Comparison of ENCODE assay signal across 11 mouse cellular contexts in genomic region chr8:128030335-128031280, GRCm38 (mm10).
DNase-seq lines count a peak whose midpoint lies in the region; ATAC-seq and TF ChIP-seq lines count a peak whose summit lies in the region.
"Had no signal": no experiment of that assay in that cellular context is flagged by ENCODE, and none has a peak within 500 bp of the region (broad histone marks: within the 10 kb centered on the region; RNA-seq: fewer than 3 reads in every experiment).

No protein-coding gene starts in this region.

- no peak for DNase-seq in heart, adult 2 months
- peak; percentile 66 for DNase-seq in NIH3T3 (ENCODE audit: low read depth)
- no peak for DNase-seq in urinary bladder, adult 18-20 months (ENCODE audit: low spot score in 2 of 2)
- no peak for DNase-seq in kidney, postnatal 25 days
- DNase-seq in heart, postnatal 10 days: no peak
- DNase-seq: adrenal gland, postnatal 14 days had no signal

- H3K4me2 ChIP-seq in heart, embryonic 15.5 days: no peak overlapping the region
- peak overlapping the region; percentile 16; the same call in 1 of the 2 replicates for H3K4me2 ChIP-seq in hindbrain, embryonic 15.5 days
- H3K4me2 ChIP-seq in midbrain, embryonic 15.5 days: no peak overlapping the region
- H3K4me2 ChIP-seq: forebrain, embryonic 12.5 days; limb, embryonic 12.5 days had no signal

- WGBS in heart, embryonic 15.5 days: 67% methylated on average over 24 of the region's 24 CpGs
- WGBS in heart, adult 2 months: 87% methylated on average over 24 of the region's 24 CpGs
- 60% methylated on average over 24 of the region's 24 CpGs for whole genome bisulfite sequencing in hindbrain, embryonic 15.5 days
- WGBS in midbrain, embryonic 15.5 days: 74% methylated on average over 24 of the region's 24 CpGs

- H3K9ac ChIP-seq in heart, embryonic 15.5 days: no peak overlapping the region
- H3K9ac ChIP-seq in heart, adult 2 months (ENCODE audit: low read depth, low read length): no peak overlapping the region
- no peak overlapping the region for H3K9ac ChIP-seq in hindbrain, embryonic 15.5 days
- no peak overlapping the region for H3K9ac ChIP-seq in midbrain, embryonic 15.5 days
- H3K9ac ChIP-seq: forebrain, embryonic 12.5 days; limb, embryonic 12.5 days had no signal

- ATAC-seq in heart, embryonic 15.5 days (replicated peaks; ENCODE audit: insufficient number of reproducible peaks, insufficient read depth, low FRiP score, low read depth): no peak
- ATAC-seq in hindbrain, embryonic 15.5 days (ENCODE audit: low FRiP score, low read depth): no peak
- ATAC-seq in midbrain, embryonic 15.5 days (replicated peaks): no peak

- TF ChIP-seq POLR2A in heart, adult 2 months (IDR thresholded peaks at IDR 0.05; ENCODE audit: insufficient read depth, low read depth, low read length): no peak

- peaks cover 26% of the 10 kb centered on the region for H3K4me1 ChIP-seq in heart, embryonic 15.5 days (replicated peaks)
- H3K4me1 ChIP-seq in heart, adult 2 months (ENCODE audit: control insufficient read depth, insufficient read depth, low read length): peaks cover 2% of the 10 kb centered on the region; the same call in 1 of the 2 replicates
- H3K4me1 ChIP-seq in hindbrain, embryonic 15.5 days (replicated peaks): peaks cover 7% of the 10 kb centered on the region; the same call in 1 of the 2 replicates
- 0 out of 2 replicates have a peak, but pooled peaks cover 2% of the 10 kb centered on the region for H3K4me1 ChIP-seq in midbrain, embryonic 15.5 days
- H3K4me1 ChIP-seq: limb, embryonic 12.5 days had no signal

- no peak for TF ChIP-seq EP300 in heart, adult 2 months (IDR thresholded peaks at IDR 0.05; ENCODE audit: insufficient read depth, low read depth, low read length)

- peak overlapping the region; percentile 24; the same call in 1 of the 2 replicates for H3K27ac ChIP-seq in heart, embryonic 15.5 days
- H3K27ac ChIP-seq in heart, adult 2 months: no peak overlapping the region
- H3K27ac ChIP-seq in hindbrain, embryonic 15.5 days (replicated peaks): peak overlapping the region; percentile 46
- peak overlapping the region; percentile 38; the same call in 1 of the 2 replicates for H3K27ac ChIP-seq in midbrain, embryonic 15.5 days
- H3K27ac ChIP-seq: forebrain, embryonic 12.5 days; limb, embryonic 12.5 days had no signal

- no peak for TF ChIP-seq CTCF in heart, adult 2 months (IDR thresholded peaks at IDR 0.05)

- no peaks in the 10 kb centered on the region for H3K9me3 ChIP-seq in heart, embryonic 15.5 days (replicated peaks)
- H3K9me3 ChIP-seq in hindbrain, embryonic 15.5 days: no peaks in the 10 kb centered on the region
- H3K9me3 ChIP-seq in midbrain, embryonic 15.5 days: no peaks in the 10 kb centered on the region
- H3K9me3 ChIP-seq: forebrain, embryonic 12.5 days; limb, embryonic 12.5 days had no signal

- no peak overlapping the region for H3K4me3 ChIP-seq in heart, embryonic 15.5 days
- no peak overlapping the region for H3K4me3 ChIP-seq in heart, adult 2 months
- no peak overlapping the region for H3K4me3 ChIP-seq in hindbrain, embryonic 15.5 days
- no peak overlapping the region for H3K4me3 ChIP-seq in midbrain, embryonic 15.5 days
- H3K4me3 ChIP-seq: forebrain, embryonic 12.5 days; limb, embryonic 12.5 days had no signal

- H3K79me2 ChIP-seq in heart, adult 2 months (replicated peaks; ENCODE audit: control insufficient read depth, insufficient read depth, low read length): no peaks in the 10 kb centered on the region

- intact Hi-C loops in heart, adult 2 months (cut with DNase I): no loop called here
- intact Hi-C loops in heart, postnatal 10 days (cut with DNase I): no loop called here

- H3K36me3 ChIP-seq in heart, embryonic 15.5 days: no peaks in the 10 kb centered on the region
- H3K36me3 ChIP-seq in heart, adult 2 months (ENCODE audit: control insufficient read depth, insufficient read depth, low read length): no peaks in the 10 kb centered on the region
- H3K36me3 ChIP-seq in hindbrain, embryonic 15.5 days: no peaks in the 10 kb centered on the region
- no peaks in the 10 kb centered on the region for H3K36me3 ChIP-seq in midbrain, embryonic 15.5 days (replicated peaks)
- H3K36me3 ChIP-seq: forebrain, embryonic 12.5 days; limb, embryonic 12.5 days had no signal

- H3K27me3 ChIP-seq in heart, embryonic 15.5 days: no peaks in the 10 kb centered on the region
- H3K27me3 ChIP-seq in heart, adult 2 months (ENCODE audit: control insufficient read depth, insufficient read depth, low read length): no peaks in the 10 kb centered on the region
- H3K27me3 ChIP-seq in hindbrain, embryonic 15.5 days: no peaks in the 10 kb centered on the region
- H3K27me3 ChIP-seq in midbrain, embryonic 15.5 days (replicated peaks): no peaks in the 10 kb centered on the region
- H3K27me3 ChIP-seq: forebrain, embryonic 12.5 days; limb, embryonic 12.5 days had no signal
